Mouse (Mus musculus) G1E (cell line): ENCODE results near the gene Itga9. TPM values are rescaled to one million over a fixed set of nuclear protein-coding genes. Genes with fewer than 3 reads are reported as not detected.

Source experiments
- ATAC-seq: 2 replicates; pipeline ENCODE4 v1.8.0; 2016; ENCODE audit warnings: mild to moderate bottlenecking; ENCODE audit not compliant: insufficient number of reproducible peaks, poor library complexity, low FRiP score, severe bottlenecking; ENCODE audit errors: extremely low read depth
- DNase-seq: peaks from one replicate; pipeline ENCODE4 v3.0.0; 2012; ENCODE audit warnings: low spot score
- H3K27me3 ChIP-seq: 2 replicates; pipeline ENCODE4 v1.6.1; 2012; ENCODE audit warnings: mild to moderate bottlenecking, low read length, inconsistent platforms; ENCODE audit not compliant: insufficient read depth
- H3K36me3 ChIP-seq: replicated peaks from 2 replicates; pipeline ENCODE3; 2012; ENCODE audit warnings: mild to moderate bottlenecking, inconsistent platforms
- H3K4me1 ChIP-seq: 2 replicates; pipeline ENCODE4 v1.6.1; 2012; ENCODE audit warnings: low read depth, low read length, inconsistent platforms, mixed read lengths; ENCODE audit not compliant: insufficient read depth
- H3K4me3 ChIP-seq: 2 replicates; pipeline ENCODE4 v1.5.1; 2012; ENCODE audit warnings: low read depth, mild to moderate bottlenecking, inconsistent platforms, low read length, moderate library complexity, mixed read lengths
- H3K9me3 ChIP-seq: replicated peaks from 2 replicates; pipeline ENCODE4 v1.6.1; 2012; ENCODE audit warnings: inconsistent platforms
- CTCF ChIP-seq: IDR thresholded peaks from 2 replicates; pipeline ENCODE4 v1.5.1; 2012; ENCODE audit warnings: low read depth, low read length, inconsistent platforms, mixed read lengths
- GATA1 ChIP-seq: IDR thresholded peaks from 2 replicates; pipeline ENCODE4 v1.6.1; 2012; ENCODE audit warnings: borderline replicate concordance, low read length, inconsistent platforms, mixed read lengths
- GATA2 ChIP-seq: IDR thresholded peaks from 2 replicates; pipeline ENCODE4 v1.6.1; 2012; ENCODE audit warnings: low read depth, low read length, inconsistent platforms, borderline replicate concordance
- POLR2AphosphoS5 ChIP-seq: IDR thresholded peaks from 2 replicates; pipeline ENCODE4 v1.6.1; 2012; ENCODE audit warnings: low read depth, low read length, inconsistent platforms; ENCODE audit not compliant: insufficient replicate concordance
- TAL1 ChIP-seq: conservative IDR thresholded peaks from 2 replicates; pipeline ENCODE4 v1.6.1; 2012; ENCODE audit warnings: low read depth, low read length, inconsistent platforms, mixed read lengths
- polyA plus RNA-seq: library from polyadenylated mRNA; stranded (reverse); fragments of >175 nt; gene quantifications from 2 replicates; pipeline ENCODE4 v1.2.3, GENCODE M21; 2012
- total RNA-seq, 2 experiments: library from RNA; stranded (forward) in 1 of 2; stranded (reverse) in 1 of 2; fragments of 200-1000 nt in 1 of 2; fragments of >200 nt in 1 of 2; fragmentation: Nextera tagmentation in 1 of 2; gene quantifications; 2 replicates each; pipeline ENCODE4 v1.2.3; 2014 to 2017

Gene Itga9
- total and polyA plus RNA-seq, 3 experiments, result 0.11 TPM; not detected in 2

DNA sequence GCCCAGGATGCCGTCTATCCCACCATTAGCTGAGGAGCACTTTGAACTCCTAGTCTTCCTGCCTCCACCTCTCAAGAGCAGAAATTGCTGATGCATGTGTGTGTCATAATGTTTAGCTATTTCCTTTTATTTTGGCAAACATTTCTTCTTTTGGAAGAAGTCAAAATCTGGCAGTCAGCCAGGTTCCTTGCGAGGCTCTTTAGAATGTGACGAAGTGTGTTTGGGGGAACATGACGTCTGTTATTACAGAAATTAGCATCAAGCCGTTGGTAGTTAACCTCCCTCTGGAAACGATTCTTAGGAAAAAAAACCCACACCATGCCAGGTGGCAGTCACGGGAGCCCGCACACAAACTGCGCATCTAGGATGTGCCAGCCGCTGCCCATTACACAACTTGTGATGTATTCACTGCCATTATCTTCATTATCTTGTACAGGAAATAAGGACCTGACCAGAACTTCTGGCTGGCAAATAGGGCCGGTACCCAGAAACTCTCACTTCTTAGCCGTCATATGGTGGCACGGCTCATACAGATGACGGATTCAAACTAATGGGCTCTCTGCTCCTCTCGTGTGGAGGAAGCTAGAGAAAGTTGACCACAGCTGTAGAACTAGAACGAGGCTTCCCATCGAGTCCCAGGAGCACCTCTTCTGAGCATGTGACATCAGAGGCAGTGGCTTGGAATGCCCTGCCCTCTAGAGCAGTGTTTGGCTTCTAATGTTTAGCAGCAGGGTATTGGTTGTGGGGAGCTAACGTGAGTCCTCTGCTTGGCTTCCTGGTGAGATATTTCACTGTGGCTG, 99.9 kb downstream of the Itga9 start:
- no peak overlapping the region for H3K4me3 ChIP-seq
- DNase-seq (no peak), ATAC-seq (no peak)
- H3K4me1 ChIP-seq, result no peaks in the 10 kb centered on the region
- no peak for TF ChIP-seq CTCF
- no peak for TF ChIP-seq TAL1
- TF ChIP-seq POLR2AphosphoS5, result no peak
- TF ChIP-seq GATA2, result no peak
- no peak for TF ChIP-seq GATA1
- H3K27me3 ChIP-seq, result no peaks in the 10 kb centered on the region
- peaks cover 76% of the 10 kb centered on the region for H3K9me3 ChIP-seq
- no peaks in the 10 kb centered on the region for H3K36me3 ChIP-seq

- peaks cover 81% of the 10 kb centered on the region for H3K9me3 ChIP-seq
- no peaks in the 10 kb centered on the region for H3K4me1 ChIP-seq
- ATAC-seq (no peak), DNase-seq (no peak)
- no peaks in the 10 kb centered on the region for H3K36me3 ChIP-seq
- TF ChIP-seq POLR2AphosphoS5 (no peak), GATA1 (no peak), TAL1 (no peak), GATA2 (no peak), CTCF (no peak)
- no peak overlapping the region for H3K4me3 ChIP-seq
- H3K27me3 ChIP-seq, result no peaks in the 10 kb centered on the region
Measured at GRCm38 (mm10) chr9:118710625-118711024, 104.1 kb downstream of the Itga9 start.

DNA sequence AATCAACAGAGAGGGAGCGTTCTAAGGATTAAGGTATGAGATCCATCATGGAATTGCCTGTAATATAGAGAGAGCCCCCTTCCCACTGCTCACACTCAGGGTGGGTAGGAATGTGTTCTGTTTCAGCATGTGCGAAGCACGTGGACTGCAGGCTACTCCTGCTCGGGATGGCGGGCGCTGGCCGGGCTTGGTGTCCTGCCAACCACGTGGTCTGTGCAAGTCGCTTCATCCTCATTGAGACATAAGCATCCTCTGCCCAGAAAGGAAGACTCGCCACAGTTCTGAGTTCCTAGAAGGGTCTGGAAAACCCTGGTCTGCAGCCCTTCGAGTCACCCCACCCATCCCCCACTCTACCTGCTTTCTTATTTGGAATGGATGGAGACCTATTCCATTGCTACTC, 105.3 kb downstream of the Itga9 start:
- Histone ChIP-seq H3K4me1 (no peaks in the 10 kb centered on the region), H3K4me3 (no peak overlapping the region), H3K27me3 (no peaks in the 10 kb centered on the region), H3K9me3 (peaks cover 83% of the 10 kb centered on the region), H3K36me3 (no peaks in the 10 kb centered on the region)
- DNase-seq (no peak), ATAC-seq (no peak)
- TF ChIP-seq GATA1 (no peak), TAL1 (no peak), GATA2 (no peak), POLR2AphosphoS5 (no peak), CTCF (no peak)

GRCm38 (mm10) chr9:118713515-118713914, 107.0 kb downstream of the Itga9 start:
- no peaks in the 10 kb centered on the region for H3K4me1 ChIP-seq
- TF ChIP-seq POLR2AphosphoS5, result no peak
- TF ChIP-seq TAL1, result no peak
- TF ChIP-seq GATA1, result no peak
- TF ChIP-seq CTCF, result no peak
- no peak for TF ChIP-seq GATA2
- no peak for ATAC-seq

DNA sequence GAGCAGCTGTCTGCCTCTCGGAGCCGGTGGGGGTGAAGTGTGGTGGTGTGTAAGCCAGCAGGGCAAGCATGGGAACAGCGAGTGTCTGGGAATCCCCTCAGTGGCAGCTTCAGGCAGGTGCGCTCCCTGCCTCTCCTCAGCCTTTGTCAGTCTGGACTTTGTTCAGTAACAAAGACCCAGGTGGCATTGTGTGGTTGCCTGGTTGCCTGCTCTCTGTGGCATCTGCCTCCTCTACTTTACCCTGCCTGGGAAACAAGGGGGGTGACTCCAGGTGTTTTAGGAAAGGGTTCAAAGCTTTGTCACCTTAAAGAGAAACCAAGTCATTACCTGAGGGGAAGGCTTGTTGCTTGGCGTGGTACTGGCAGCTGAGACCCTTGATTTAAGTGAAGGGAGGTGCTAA, 108.0 kb downstream of the Itga9 start:
- Histone ChIP-seq H3K4me1 (no peaks in the 10 kb centered on the region), H3K27me3 (no peaks in the 10 kb centered on the region), H3K36me3 (no peaks in the 10 kb centered on the region), H3K9me3 (peaks cover 76% of the 10 kb centered on the region), H3K4me3 (no peak overlapping the region)
- TF ChIP-seq GATA1 (no peak), POLR2AphosphoS5 (no peak), TAL1 (no peak), GATA2 (no peak), CTCF (no peak)
- ATAC-seq (no peak), DNase-seq (no peak)

More at GRCm38 (mm10) chr9:118713515-118713914, 107.0 kb downstream of the Itga9 start:
- H3K27me3 ChIP-seq, result no peaks in the 10 kb centered on the region
- H3K4me3 ChIP-seq, result no peak overlapping the region
- H3K9me3 ChIP-seq, result peaks cover 79% of the 10 kb centered on the region
- no peaks in the 10 kb centered on the region for H3K36me3 ChIP-seq
- no peak for DNase-seq

GRCm38 (mm10) chr9:118715971-118716628, 109.6 kb downstream of the Itga9 start:
- no peak for DNase-seq

More at GRCm38 (mm10) chr9:118715971-118716628, 109.6 kb downstream of the Itga9 start:
- H3K9me3 ChIP-seq, result peaks cover 72% of the 10 kb centered on the region
- no peaks in the 10 kb centered on the region for H3K27me3 ChIP-seq
- ATAC-seq, result no peak
- H3K4me1 ChIP-seq, result no peaks in the 10 kb centered on the region
- no peaks in the 10 kb centered on the region for H3K36me3 ChIP-seq
- no peak for TF ChIP-seq CTCF
- no peak overlapping the region; the same call in 1 of the 2 replicates for H3K4me3 ChIP-seq
